Mouse (Mus musculus) heart, adult 11 months (tissue): ENCODE measurements around the gene Ndrg2.
A peak's percentile ranks its signal among the peaks of the same experiment; 100 is the strongest.

Source experiments
- DNase-seq: peaks from one replicate; pipeline ENCODE4 v3.0.0; 2022

Ndrg2 gene

DNA sequence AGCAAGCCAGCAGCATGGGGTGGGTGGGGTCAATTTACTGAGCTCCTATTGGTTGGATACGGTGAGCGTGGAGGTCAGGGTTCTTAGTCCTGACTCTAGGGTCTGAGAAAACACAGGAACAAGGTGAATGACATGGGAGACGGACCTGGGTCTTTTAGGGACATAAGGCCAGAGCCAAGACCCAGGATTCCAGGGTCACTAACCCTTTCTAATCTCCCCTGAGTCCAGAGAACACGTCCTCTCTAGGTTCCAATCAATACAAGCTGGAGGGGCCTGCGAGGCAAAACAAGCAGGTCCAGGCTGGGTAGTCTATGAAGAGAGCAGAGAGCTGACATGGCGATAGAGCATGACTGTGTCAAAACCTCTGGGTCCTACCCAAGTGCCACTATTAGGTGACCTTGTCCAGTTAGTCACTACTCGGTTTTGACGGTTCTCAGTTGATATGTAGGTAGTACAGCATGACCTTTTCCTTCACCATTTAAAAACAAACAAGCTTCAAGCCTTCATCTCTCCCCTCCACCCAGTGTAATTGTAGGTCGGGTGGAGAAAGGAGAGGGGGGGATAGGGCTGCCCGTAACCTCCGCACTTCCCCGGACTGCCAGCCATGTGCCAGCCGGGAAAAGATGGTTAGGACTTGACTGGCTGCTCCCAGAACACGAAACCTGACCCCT, 1.4 kb downstream of the Ndrg2 start:
- peak; percentile 97 for DNase-seq

GRCm38 (mm10) chr14:51911301-51911700, 2.7 kb downstream of the Ndrg2 start:
- DNase-seq, result peak; percentile 90

DNA sequence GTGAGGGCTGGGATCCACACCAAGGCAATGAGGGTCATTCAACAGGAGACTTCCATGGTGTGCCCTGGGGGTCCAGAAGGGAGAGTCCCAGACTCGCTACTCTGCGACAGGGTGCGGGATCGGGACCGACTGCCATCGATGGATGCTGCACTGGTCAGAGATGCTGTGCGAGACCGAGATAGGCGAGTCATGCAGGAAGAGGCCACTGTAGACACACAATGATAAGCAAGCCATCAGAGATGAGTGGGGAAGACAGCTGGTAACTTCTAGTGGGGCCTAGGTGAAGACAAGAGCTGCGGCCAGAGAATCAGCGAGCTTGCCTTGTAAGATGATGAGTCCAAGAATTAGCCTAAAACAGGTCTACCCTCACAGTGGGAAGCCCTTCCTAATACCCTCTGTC, 7.9 kb downstream of the Ndrg2 start:
- DNase-seq, result no peak

DNA sequence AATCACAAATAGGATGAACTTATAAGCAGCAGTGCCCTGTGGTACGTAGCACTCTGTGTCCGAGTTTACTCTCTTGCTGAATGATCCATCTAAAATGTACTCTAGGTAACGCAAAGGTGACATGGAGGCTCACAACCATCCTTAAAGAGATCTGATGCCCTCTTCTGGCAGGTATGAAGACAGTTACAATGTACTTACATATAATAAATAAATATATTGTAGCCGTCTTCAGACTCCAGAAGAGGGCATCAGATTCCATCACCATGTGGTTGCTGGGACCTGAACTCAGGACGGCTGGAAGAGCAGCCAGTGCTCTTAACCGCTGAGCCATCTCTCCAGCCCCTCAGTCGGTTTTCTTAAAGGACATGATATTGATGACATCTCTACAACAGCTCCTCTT, 9.3 kb downstream of the Ndrg2 start:
- no peak for DNase-seq

- DNase-seq, result peak; percentile 92
These were observed 10.2 kb downstream of the Ndrg2 start for GRCm38 (mm10) chr14:51903782-51904181.

DNA sequence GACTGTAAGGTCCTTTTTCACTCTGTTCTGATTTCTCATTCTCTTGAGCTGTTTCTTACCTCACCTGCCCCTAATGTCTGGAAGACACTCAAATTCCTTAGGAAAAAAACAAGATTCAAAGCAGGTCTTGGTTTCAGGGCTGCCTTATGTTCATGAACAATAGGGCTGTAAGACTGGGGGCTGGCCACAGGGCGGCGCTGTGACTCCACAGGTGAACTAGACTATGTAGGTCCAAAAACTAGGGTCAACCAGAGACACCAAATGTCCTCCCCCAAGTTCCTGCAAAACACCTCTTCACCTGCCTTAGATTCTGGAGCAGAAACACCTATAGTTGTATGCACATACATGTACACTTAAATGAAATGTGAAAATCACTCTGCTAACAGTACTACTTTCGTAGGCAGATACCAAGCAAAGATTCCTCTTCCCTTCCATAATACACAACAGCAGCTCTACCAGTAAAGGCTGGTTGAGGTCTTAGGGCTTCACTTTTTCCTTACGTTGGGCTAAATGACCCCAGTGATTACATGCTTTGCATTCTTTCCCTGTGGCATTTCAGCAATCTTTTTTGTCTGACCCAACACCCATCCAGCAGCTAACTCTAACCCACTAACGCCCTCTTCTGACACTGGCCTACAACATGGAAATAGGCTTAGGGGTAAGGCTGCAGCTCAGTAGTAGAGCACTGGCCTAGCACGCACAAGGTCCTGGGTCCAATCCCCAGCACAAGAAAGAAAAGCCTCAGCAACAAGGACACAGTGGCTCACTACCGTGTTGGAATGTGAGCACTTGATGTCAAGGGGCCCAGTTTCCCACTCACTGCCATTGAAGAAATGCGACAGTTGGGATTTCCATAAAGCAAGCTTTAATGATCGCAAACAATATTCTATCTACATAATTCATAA, 10.9 kb downstream of the Ndrg2 start:
- peak; percentile 91 for DNase-seq

GRCm38 (mm10) chr14:51899351-51899750, 14.6 kb downstream of the Ndrg2 start:
- no peak for DNase-seq

GRCm38 (mm10) chr14:51896539-51897170, 17.3 kb downstream of the Ndrg2 start:
- peak; percentile 76 for DNase-seq

DNA sequence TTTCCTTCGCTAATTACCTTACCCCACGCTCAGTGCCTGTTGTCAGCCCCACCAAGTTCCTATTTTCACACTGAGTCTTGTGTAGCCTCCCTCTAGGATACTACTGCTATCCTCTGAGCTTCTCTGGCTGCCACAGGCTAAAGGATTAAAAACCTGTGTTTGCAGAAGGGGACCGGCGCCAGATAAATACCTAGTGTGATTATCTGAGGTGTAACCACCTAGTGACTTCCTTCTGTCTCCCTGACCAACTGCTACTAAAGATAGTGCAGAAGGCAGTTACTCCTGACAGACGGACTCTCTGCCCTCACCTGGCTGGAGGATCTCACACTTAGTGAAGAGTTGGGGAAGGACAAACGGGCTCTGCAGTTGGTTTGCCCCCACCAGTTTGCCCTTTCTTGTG, 17.9 kb downstream of the Ndrg2 start:
- no peak for DNase-seq

- DNase-seq, result peak; percentile 91
These were observed 18.9 kb downstream of the Ndrg2 start for GRCm38 (mm10) chr14:51895071-51895470.

GRCm38 (mm10) chr14:51893809-51894208, 20.1 kb downstream of the Ndrg2 start:
- DNase-seq, result peak; percentile 66

DNA sequence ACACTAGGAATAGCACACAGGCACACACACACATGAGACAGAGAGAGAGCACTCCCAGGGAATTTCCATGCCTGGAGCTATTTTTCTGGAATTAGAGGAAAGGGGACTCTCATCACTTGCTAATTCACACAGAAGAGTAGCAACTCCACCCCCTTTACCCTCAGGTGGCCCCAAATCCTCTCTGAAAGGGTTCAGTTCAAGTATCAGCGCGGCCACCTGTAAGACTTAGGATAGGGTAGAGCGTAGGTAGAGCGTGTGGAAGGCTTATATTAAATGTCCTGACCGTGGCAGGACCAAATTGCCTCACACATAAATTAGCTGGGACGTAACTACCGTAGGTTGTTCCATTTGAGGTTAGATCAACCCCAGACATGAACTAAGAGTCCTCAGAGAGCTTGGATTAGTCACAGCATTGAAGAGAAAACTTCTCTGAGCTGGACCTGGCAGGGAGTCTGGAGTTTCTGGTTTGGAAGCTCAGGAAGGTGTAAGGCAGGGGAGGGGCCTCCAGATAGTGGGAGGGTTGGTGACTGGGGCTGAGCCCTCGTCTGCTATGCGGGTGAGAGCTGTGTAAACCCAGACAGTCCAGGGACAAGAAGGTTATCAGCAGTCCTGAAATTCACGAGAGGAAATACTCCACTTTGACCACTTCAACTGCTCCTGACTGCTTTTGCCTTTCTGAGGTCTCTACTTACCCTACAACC, 20.7 kb downstream of the Ndrg2 start:
- peak; percentile 83 for DNase-seq

DNA sequence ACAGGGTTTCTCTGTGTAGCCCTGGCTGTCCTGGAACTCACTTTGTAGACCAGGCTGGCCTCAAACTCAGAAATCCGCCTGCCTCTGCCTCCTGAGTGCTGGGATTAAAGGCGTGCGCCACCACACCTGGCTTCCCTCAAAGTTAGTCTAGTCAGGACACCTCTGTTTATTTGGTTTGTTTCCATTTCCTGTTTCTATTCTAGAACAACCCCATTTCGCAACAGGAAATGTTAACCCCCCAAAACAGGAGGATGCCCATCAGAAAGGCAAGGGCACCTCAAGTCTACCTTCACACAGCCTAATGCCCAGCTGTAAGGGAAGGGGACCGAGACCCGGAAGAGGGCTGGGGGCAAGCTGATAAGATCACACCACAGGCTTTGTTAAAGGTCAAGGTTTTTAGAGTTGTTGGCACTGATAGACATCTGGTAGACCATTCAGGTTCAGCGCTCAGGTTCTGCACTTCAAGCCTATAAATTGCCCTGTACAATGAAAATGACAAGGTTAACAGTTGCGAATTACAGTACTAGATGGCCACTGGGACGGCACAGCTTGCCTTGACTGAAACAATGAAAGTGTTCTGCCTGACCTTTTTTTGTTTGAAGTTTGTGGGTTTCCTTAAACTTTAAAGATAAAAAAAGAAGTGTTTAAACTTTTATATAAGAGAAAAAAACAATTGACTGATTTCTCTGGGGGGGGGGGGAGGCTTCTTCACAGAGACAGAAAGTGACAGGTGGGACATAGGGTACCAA, 21.6 kb downstream of the Ndrg2 start, which contains the start of gene Slc39a2:
Gene Slc39a2 (plus strand): TSS at position 699 of the 749 bp plus-strand sequence.
- DNase-seq, result no peak

DNA sequence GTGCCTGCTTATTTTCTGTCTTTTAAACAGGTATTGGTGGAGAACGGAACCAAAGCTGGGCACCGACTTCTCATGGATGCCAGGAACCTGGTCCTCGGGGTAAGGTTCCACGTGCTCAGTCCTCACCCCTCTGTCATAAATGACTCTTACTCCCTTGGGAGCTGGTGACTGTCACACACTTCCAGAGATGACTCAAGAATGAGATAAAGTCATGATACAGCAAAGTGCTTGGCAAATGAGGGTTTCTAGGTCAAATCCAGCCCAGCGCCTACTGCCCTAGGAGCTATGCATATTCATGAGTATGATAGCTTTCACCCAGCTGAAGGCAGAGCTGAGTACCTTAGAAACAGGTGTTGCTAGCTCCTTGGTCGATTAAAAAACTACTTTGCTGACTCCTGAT, 24.1 kb downstream of the Ndrg2 start:
- DNase-seq, result no peak

DNA sequence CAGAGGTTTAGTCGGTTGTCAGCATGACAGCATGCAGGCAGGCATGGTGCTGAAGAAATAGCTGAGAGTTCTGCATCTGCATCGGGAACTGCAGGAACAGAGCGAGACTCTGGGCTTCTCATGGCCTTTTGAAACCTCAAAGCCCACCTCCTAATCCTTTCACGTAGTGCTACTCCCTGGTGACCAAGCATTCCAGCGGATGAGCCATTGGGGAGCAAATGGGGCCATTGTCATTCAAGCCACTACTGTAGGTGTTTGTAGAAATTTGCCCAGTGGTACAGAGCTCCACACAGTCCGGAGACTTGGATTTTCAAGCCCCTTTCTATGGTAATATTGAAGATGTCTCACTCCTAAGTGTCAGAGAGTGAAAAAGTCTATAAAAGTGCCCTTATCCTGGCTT, 27.9 kb downstream of the Ndrg2 start:
- DNase-seq, result no peak

DNA sequence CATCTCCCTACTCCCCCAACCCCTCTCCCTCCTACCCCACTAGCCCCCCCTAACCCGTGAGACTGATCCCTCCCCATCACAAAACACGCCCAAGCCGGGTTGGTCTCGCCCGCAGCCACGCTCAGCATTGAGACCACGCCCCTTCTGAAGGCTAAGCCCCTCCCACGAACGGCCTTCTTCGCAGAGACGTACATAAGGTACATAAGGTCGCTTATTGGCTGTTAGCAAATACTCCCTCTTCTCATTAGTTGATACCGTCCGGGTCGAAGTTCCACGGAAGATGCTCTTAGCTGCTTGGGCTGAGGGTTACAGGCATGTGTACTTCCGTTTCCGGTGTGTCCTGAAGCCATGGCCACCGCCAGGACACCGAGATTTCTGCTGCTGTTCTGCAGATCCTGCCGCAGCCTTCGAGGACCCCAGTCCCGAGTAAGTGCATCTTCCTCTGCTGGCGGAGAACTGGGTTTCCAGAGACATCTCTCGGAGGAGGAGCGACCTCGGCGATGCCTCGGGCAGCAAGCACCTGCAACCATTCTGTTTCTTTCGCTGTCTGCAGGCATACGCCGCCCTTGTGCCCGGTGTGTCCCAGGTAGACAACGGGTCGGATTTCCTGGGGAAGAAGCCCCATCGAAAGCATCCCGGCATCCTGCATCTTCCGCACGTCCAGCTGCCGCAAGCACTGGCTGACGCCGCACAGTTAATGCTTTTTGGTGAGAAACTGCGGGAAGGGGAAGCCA, 29.2 kb downstream of the Ndrg2 start, which contains the start of gene Mettl17:
Gene Mettl17 (plus strand): TSS at position 245 of the 734 bp plus-strand sequence.
- peak; percentile 100 for DNase-seq

DNA sequence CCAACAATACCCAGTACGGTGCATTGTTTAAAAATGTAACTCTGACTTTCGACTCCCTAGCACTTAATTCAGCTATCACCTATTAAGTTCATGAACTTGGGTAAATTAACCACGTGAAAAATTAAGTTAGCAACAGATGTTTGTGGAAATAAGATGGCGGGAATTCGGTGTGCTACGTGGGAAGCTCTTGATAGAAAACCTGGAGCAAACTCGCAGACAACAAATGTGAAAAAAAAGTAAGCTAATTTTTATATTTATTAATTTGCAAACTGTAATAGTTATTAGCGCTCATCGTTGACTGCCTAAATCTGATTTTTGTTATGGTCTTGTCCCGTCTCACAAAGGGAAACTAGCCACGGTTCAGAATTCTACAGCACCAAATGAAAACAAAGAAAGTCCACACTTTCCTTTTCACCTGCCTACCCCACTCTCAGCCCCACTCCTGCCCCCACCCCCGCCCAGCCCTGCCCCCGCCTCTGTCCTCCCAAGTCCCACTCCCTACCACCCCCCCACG, 29.9 kb downstream of the Ndrg2 start:
- DNase-seq, result no peak

- peak; percentile 96 for DNase-seq
These were observed 30.4 kb downstream of the Ndrg2 start for GRCm38 (mm10) chr14:51883527-51884030.

- DNase-seq, result no peak
These were observed 36.4 kb downstream of the Ndrg2 start for GRCm38 (mm10) chr14:51877517-51877916.

- no peak for DNase-seq
These were observed 42.2 kb downstream of the Ndrg2 start for GRCm38 (mm10) chr14:51871741-51872140.

DNA sequence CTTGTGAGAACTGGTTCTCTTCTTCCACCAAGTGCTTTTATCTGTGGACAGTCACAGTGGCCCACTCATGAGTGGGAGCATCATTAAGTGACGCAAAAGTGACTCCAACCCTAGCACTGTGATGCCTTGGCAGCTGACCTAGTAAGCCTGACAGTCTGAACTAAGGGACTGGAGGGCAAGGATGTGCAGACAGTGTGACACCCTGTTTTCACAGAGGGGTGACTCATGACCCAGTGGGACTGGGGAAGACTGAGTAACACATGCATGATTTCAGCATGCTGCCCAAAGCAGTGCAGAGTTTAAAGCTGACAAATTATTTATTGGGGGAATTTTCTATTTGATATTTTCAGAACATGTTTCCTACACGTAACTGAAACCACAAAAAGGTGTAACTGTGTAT, 43.2 kb downstream of the Ndrg2 start:
- no peak for DNase-seq
